ENCODE assay signal across 17 mouse cellular contexts in the genomic region with DNA sequence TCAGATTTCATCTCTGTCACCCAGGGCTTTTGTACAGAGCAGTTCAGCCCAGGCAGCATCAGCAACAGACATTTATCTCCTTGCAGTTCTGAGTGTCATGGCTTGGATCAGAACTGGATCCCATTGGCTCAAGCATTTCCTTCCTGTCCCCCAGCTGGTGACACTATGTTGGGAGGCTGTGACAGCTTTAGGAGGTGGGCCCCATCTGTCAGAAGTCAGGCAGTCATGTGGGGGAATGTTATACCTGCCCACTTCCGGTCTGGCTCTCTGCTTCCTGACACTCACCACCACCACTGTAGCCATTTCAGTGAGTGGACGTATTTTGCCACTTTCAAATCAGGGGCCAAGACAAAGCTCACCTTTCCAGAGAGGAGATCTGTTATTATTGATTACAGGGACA. TPM values are rescaled to one million over a fixed set of nuclear protein-coding genes. Genes with fewer than 3 reads are reported as not detected.
DNase-seq lines count a peak whose midpoint lies in the region; ATAC-seq and TF ChIP-seq lines count a peak whose summit lies in the region.
"Had no signal": no experiment of that assay in that cellular context is flagged by ENCODE, and none has a peak within 500 bp of the region (broad histone marks: within the 10 kb centered on the region; RNA-seq: fewer than 3 reads in every experiment).

No protein-coding gene starts in this region.

- H3K9ac ChIP-seq in CH12.LX (ENCODE audit: insufficient read depth, low read depth): no peak overlapping the region
- H3K9ac ChIP-seq: intestine, embryonic 15.5 days; limb, embryonic 13.5 days; liver, postnatal 0 days had no signal

- TF ChIP-seq EP300 in CH12.LX (IDR thresholded peaks at IDR 0.05; ENCODE audit: low read length): no peak

- H3K27me3 ChIP-seq in CH12.LX (replicated peaks): no peaks in the 10 kb centered on the region
- H3K27me3 ChIP-seq: intestine, embryonic 15.5 days; limb, embryonic 13.5 days had no signal

- dilution Hi-C loops in CH12.LX (cut with MboI; ENCODE audit: extremely low pct_ligation_motif_present, extremely low pct_unique_long_range_greater_than_20kb, low sequenced_read_pairs): no loop called here

- no peak for TF ChIP-seq RAD21 in CH12.LX (IDR thresholded peaks at IDR 0.05; ENCODE audit: low read depth, low read length)

- H3K4me2 ChIP-seq in CH12.LX (ENCODE audit: insufficient read depth, low read depth, poor library complexity, severe bottlenecking): no peak overlapping the region
- H3K4me2 ChIP-seq: intestine, embryonic 15.5 days; limb, embryonic 13.5 days had no signal

- no peaks in the 10 kb centered on the region for H3K79me2 ChIP-seq in CH12.LX (replicated peaks; ENCODE audit: control insufficient read depth, extremely low read depth, insufficient read depth, poor library complexity, severe bottlenecking)

- no peak for TF ChIP-seq CTCF in CH12.LX (conservative IDR thresholded peaks at IDR 0.05 in 1 of 2, IDR thresholded peaks at IDR 0.05 in 1 of 2; ENCODE audit: low read depth in 2 of 2, low read length in 2 of 2)

- peak; percentile 37 to 72; a peak in 3 of 4 replicates for ATAC-seq in hematopoietic stem cell, adult 5-6 weeks (replicated peaks in 1 of 2; ENCODE audit: insufficient read depth in 1 of 2, low FRiP score in 2 of 2, low TSS enrichment in 1 of 2, low read depth in 1 of 2, poor library complexity in 2 of 2, severe bottlenecking in 2 of 2)
- ATAC-seq: intestine, embryonic 15.5 days; liver, postnatal 0 days had no signal

- peak; percentile 54 for DNase-seq in CH12.LX (ENCODE audit: extremely low read depth)
- peak; percentile 20 to 63 for DNase-seq in kidney, postnatal 25 days
- peak; percentile 65 for DNase-seq in thymus, postnatal 0 days (ENCODE audit: low spot score)
- no peak for DNase-seq in left cerebral cortex, postnatal 25 days (ENCODE audit: low spot score in 2 of 2)
- DNase-seq in gastrocnemius, adult 18-20 months (ENCODE audit: low spot score): no peak
- DNase-seq in layer of hippocampus, adult 11-12 months (ENCODE audit: low spot score): no peak
- DNase-seq: cerebellum, adult 11 months; heart, adult 2 months; heart, postnatal 4 days; liver, postnatal 0 days had no signal

- TF ChIP-seq POLR2A in CH12.LX (IDR thresholded peaks at IDR 0.05; ENCODE audit: low read depth, low read length): no peak

- intact Hi-C loops in left cerebral cortex, postnatal 25 days (cut with DNase I): no loop called here

- peaks cover 5 to 10% of the 10 kb centered on the region in 2 experiments; a peak in 3 of 4 replicates for H3K4me1 ChIP-seq in CH12.LX (ENCODE audit: control insufficient read depth in 1 of 2, insufficient read depth in 2 of 2)
- H3K4me1 ChIP-seq: intestine, embryonic 15.5 days; limb, embryonic 13.5 days; midbrain, embryonic 10.5 days had no signal

- in situ Hi-C loops in CH12.LX (cut with MboI; ENCODE audit: low pct_ligation_motif_present, low pct_unique_long_range_greater_than_20kb, low sequenced_read_pairs): no loop called here

- no peak overlapping the region for H3K4me3 ChIP-seq in CH12.LX (replicated peaks in 1 of 3; ENCODE audit: low read depth in 2 of 3, low read length in 2 of 3, poor library complexity in 1 of 3)
- H3K4me3 ChIP-seq: erythroblast, embryonic 14.5 days; heart, adult 2 months; intestine, embryonic 15.5 days; limb, embryonic 13.5 days; midbrain, embryonic 10.5 days had no signal

- no peaks in the 10 kb centered on the region for H3K36me3 ChIP-seq in CH12.LX (replicated peaks in 1 of 2; ENCODE audit: control insufficient read depth in 1 of 2, insufficient read depth in 1 of 2, low read length in 1 of 2)
- H3K36me3 ChIP-seq: intestine, embryonic 15.5 days; limb, embryonic 13.5 days; midbrain, embryonic 10.5 days had no signal

- no peak overlapping the region for H3K27ac ChIP-seq in CH12.LX (ENCODE audit: insufficient read depth, low read depth)
- H3K27ac ChIP-seq: heart, adult 2 months; intestine, embryonic 15.5 days; limb, embryonic 13.5 days; midbrain, embryonic 10.5 days had no signal

- no peaks in the 10 kb centered on the region for H3K9me3 ChIP-seq in CH12.LX (replicated peaks; ENCODE audit: low read length)
- H3K9me3 ChIP-seq: intestine, embryonic 15.5 days; limb, embryonic 13.5 days had no signal

TF ChIP-seq in CH12.LX, 34 proteins besides CTCF, POLR2A, EP300 and RAD21:
- TF ChIP-seq ZKSCAN1 (IDR thresholded peaks at IDR 0.05; ENCODE audit: borderline replicate concordance, low read depth, low read length) (no peak), NRF1 (IDR thresholded peaks at IDR 0.05; ENCODE audit: low read depth, low read length) (no peak), CHD2 (IDR thresholded peaks at IDR 0.05; ENCODE audit: low read length) (no peak), IRF4 (IDR thresholded peaks at IDR 0.05; ENCODE audit: low read depth, low read length) (no peak), TCF12 (IDR thresholded peaks at IDR 0.05; ENCODE audit: low read depth, low read length) (0 out of 2 replicates have a peak, but pooled peaks have one; percentile 26), BHLHE40 (IDR thresholded peaks at IDR 0.05; ENCODE audit: low read depth, low read length) (no peak), ZC3H11A (IDR thresholded peaks at IDR 0.05; ENCODE audit: low read depth, low read length) (no peak), MYC (IDR thresholded peaks at IDR 0.05; ENCODE audit: low read depth, low read length) (no peak), POLR2AphosphoS2 (IDR thresholded peaks at IDR 0.05; ENCODE audit: low read depth, low read length) (no peak), MAZ (IDR thresholded peaks at IDR 0.05; ENCODE audit: low read depth, low read length) (0 out of 2 replicates have a peak, but pooled peaks have one; percentile 27), MXI1 (IDR thresholded peaks at IDR 0.05; ENCODE audit: low read depth, low read length) (no peak), SIN3A (IDR thresholded peaks at IDR 0.05; ENCODE audit: low read length) (no peak), HCFC1 (IDR thresholded peaks at IDR 0.05; ENCODE audit: low read depth, low read length) (peak; percentile 66), E2F4 (IDR thresholded peaks at IDR 0.05; ENCODE audit: insufficient replicate concordance, low read depth, low read length) (no peak), MAFK (IDR thresholded peaks at IDR 0.05; ENCODE audit: insufficient replicate concordance, low read length) (no peak), UBTF (IDR thresholded peaks at IDR 0.05; ENCODE audit: low read depth, low read length) (no peak), PAX5 (IDR thresholded peaks at IDR 0.05; ENCODE audit: low read length) (no peak), USF1 (IDR thresholded peaks at IDR 0.05; ENCODE audit: low read depth, low read length) (no peak; the same call in 1 of the 2 replicates), MAX (IDR thresholded peaks at IDR 0.05; ENCODE audit: low read length) (0 out of 2 replicates have a peak, but pooled peaks have one; percentile 27), USF2 (conservative IDR thresholded peaks at IDR 0.05; ENCODE audit: low read depth, low read length) (no peak), CHD1 (IDR thresholded peaks at IDR 0.05; ENCODE audit: low read depth, low read length) (no peak), NELFE (IDR thresholded peaks at IDR 0.05; ENCODE audit: low read depth, low read length) (0 out of 2 replicates have a peak, but pooled peaks have one; percentile 29), ETS1 (conservative IDR thresholded peaks at IDR 0.05; ENCODE audit: low read depth, low read length) (peak; percentile 24; the same call in 1 of the 2 replicates), GABPA (IDR thresholded peaks at IDR 0.05; ENCODE audit: insufficient replicate concordance, low read depth, low read length) (no peak), ZMIZ1 (IDR thresholded peaks at IDR 0.05; ENCODE audit: low read depth, low read length) (no peak), JUND (conservative IDR thresholded peaks at IDR 0.05; ENCODE audit: low read depth, low read length) (no peak), JUN (IDR thresholded peaks at IDR 0.05; ENCODE audit: insufficient read depth, low read depth, low read length) (no peak), KAT2A (IDR thresholded peaks at IDR 0.05; ENCODE audit: insufficient replicate concordance, low read length) (no peak), SMC3 (IDR thresholded peaks at IDR 0.05; ENCODE audit: low read depth, low read length) (no peak), TBP (conservative IDR thresholded peaks at IDR 0.05; ENCODE audit: low read depth, low read length) (no peak), ELF1 (IDR thresholded peaks at IDR 0.05; ENCODE audit: low read depth, low read length) (peak; percentile 64)

RNA-seq across cellular contexts. Expression of a gene that starts 13.9 kb away (rescaled TPM):
- total RNA-seq in CH12.LX (2012; rRNA removed) (not detected in 2 replicates), CH12.LX (2014; rRNA removed) (not detected in 2 replicates)
- polyA plus RNA-seq in CH12.LX (2012; ENCODE audit: insufficient read length, low read depth): not detected in 2 replicates
- total RNA-seq in hematopoietic stem cell, adult 5-6 weeks (2017): 9.5 and 10.4 TPM in 2 replicates
- 0.45 and 1.0 TPM in 2 replicates for polyA plus RNA-seq in thymus, postnatal 0 days (2015; fragmentation: Nextera tagmentation; extraction: Ambion mirVana)
- not detected for total RNA-seq in left cerebral cortex, postnatal 25 days (2021)
- total RNA-seq in gastrocnemius, adult 18-20 months (2021): not detected
- total RNA-seq: heart, postnatal 4 days; left cerebral cortex, adult 18-20 months had no signal
- polyA plus RNA-seq: erythroblast, embryonic 14.5 days; midbrain, embryonic 10.5 days had no signal

RNA-seq across cellular contexts. Expression of a gene that starts 28.4 kb away (rescaled TPM):
- total RNA-seq in CH12.LX (2012; rRNA removed) (not detected in 2 replicates), CH12.LX (2014; rRNA removed) (not detected in 2 replicates)
- polyA plus RNA-seq in CH12.LX (2012; ENCODE audit: insufficient read length, low read depth): not detected in 2 replicates
- total RNA-seq in hematopoietic stem cell, adult 5-6 weeks (2017): not detected in 2 replicates
- 0.27 and 0.38 TPM in 2 replicates for polyA plus RNA-seq in thymus, postnatal 0 days (2015; fragmentation: Nextera tagmentation; extraction: Ambion mirVana)
- total RNA-seq in left cerebral cortex, postnatal 25 days (2021): 1 to 10 TPM; 1.0 to 1.4 TPM
- total RNA-seq in gastrocnemius, adult 18-20 months (2021): under 1 TPM; 0.21 to 0.36 TPM
- polyA plus RNA-seq: erythroblast, embryonic 14.5 days; midbrain, embryonic 10.5 days; neural tube, embryonic 11.5 days had no signal

RNA-seq across cellular contexts. Expression of a gene that starts 55.6 kb away (rescaled TPM):
- 80.9 and 90.4 TPM in 2 replicates for total RNA-seq in CH12.LX (2012; rRNA removed)
- 127 and 128 TPM in 2 replicates for total RNA-seq in CH12.LX (2014; rRNA removed)
- 372 and 423 TPM in 2 replicates for polyA plus RNA-seq in CH12.LX (2012; ENCODE audit: insufficient read length, low read depth)
- total RNA-seq in hematopoietic stem cell, adult 5-6 weeks (2017): 79.2 and 86.1 TPM in 2 replicates
- polyA plus RNA-seq in thymus, postnatal 0 days (2015; fragmentation: Nextera tagmentation; extraction: Ambion mirVana): 141 and 142 TPM in 2 replicates
- 10 to 100 TPM; 64.4 to 73.6 TPM for total RNA-seq in left cerebral cortex, postnatal 25 days (2021)
- 10 to 100 TPM; 48.6 to 59.9 TPM for total RNA-seq in gastrocnemius, adult 18-20 months (2021)

Comparison
In these comparisons a context has a peak if more than half of its experiments do, and no peak if none do; other contexts are left out.
1. DNase-seq: peak in CH12.LX (single experiment), kidney, postnatal 25 days (2 of 2) and thymus, postnatal 0 days (single experiment); none in left cerebral cortex, postnatal 25 days (0 of 2), gastrocnemius, adult 18-20 months (single experiment) and layer of hippocampus, adult 11-12 months (single experiment).